Mouse (Mus musculus) neural tube, embryonic 14.5 days (tissue): ENCODE results near the gene Slc16a7. TPM values are rescaled to one million over a fixed set of nuclear protein-coding genes. Genes with fewer than 3 reads are reported as not detected.

ENCODE experiments used
- ATAC-seq: fragments of 200-750 bp; cut with Nextera tagmentation; 2 replicates; pipeline ENCODE4 v1.8.0; 2017; ENCODE audit warnings: low read depth, mild to moderate bottlenecking, moderate TSS enrichment, moderate library complexity
- H3K27ac ChIP-seq: fragments of 300-500 bp; sonication (generic); 2 replicates; pipeline ENCODE4 v1.5.1; 2014; ENCODE audit warnings: low read depth, mild to moderate bottlenecking, control low read depth, low read length, moderate library complexity, mixed read lengths
- H3K27me3 ChIP-seq: fragments of 300-500 bp; sonication (generic); 2 replicates; pipeline ENCODE4 v1.6.1; 2014; ENCODE audit warnings: low read length; ENCODE audit not compliant: control insufficient read depth, insufficient read depth
- H3K36me3 ChIP-seq: fragments of 300-500 bp; sonication (generic); 2 replicates; pipeline ENCODE4 v1.6.1; 2014; ENCODE audit warnings: low read length, mixed read lengths; ENCODE audit not compliant: control insufficient read depth, insufficient read depth
- H3K4me1 ChIP-seq: fragments of 300-500 bp; sonication (generic); 2 replicates; pipeline ENCODE4 v1.6.1; 2014; ENCODE audit warnings: low read length; ENCODE audit not compliant: control insufficient read depth, insufficient read depth
- H3K4me2 ChIP-seq: fragments of 300-500 bp; sonication (generic); 2 replicates; pipeline ENCODE4 v1.6.1; 2014; ENCODE audit warnings: mild to moderate bottlenecking, low read depth, low read length, control low read depth
- H3K4me3 ChIP-seq: fragments of 300-500 bp; sonication (generic); 2 replicates; pipeline ENCODE4 v1.5.1; 2014; ENCODE audit warnings: low read depth, low read length, control low read depth, mixed read lengths
- H3K9ac ChIP-seq: fragments of 300-500 bp; sonication (generic); replicated peaks from 2 replicates; pipeline ENCODE4 v1.6.1; 2014; ENCODE audit warnings: low read depth, mild to moderate bottlenecking, control low read depth, low read length, mixed read lengths
- H3K9me3 ChIP-seq: fragments of 300-500 bp; sonication (generic); 2 replicates; pipeline ENCODE4 v1.6.1; 2016; ENCODE audit warnings: low read length; ENCODE audit not compliant: control insufficient read depth
- WGBS: fragments of 180-500 bp; shearing (Covaris S2); extraction: QIAGEN DNeasy Blood & Tissue Kit; methylation state at CpG from one replicate; pipeline ENCODE4 v1.1.7; 2014; 5-methylcytosine and 5-hydroxymethylcytosine counted together
- polyA plus RNA-seq: library from polyadenylated mRNA; unstranded; fragments of >200 nt; fragmentation: Nextera tagmentation; extraction: Ambion mirVana; gene quantifications from 2 replicates; pipeline ENCODE4 v1.2.1, GENCODE M21; 2014

Slc16a7 gene
- polyA plus RNA-seq, 1 experiment from 2014 or later = 9.5 TPM

DNA sequence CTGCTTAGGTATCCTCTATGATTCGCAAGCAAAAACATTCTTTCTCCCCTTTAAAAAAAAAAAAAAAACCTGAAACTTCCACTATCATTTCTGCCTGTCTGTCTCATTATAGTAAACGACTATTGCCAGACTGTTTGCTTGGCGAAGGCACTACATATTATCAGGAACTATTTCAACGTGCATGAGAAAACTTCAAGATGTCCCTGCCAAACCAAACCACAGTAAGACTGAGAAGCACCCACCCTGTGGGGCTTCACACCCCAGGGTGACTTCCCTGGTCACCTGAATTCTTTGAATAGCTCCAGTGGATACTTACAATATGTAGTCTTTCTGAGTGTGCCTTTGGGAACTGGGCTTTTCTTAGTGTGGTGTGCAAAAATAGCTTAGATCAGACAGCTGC is 122.9 kb downstream of the Slc16a7 start:
- Histone ChIP-seq H3K27ac (no peak overlapping the region), H3K4me2 (no peak overlapping the region), H3K27me3 (no peaks in the 10 kb centered on the region), H3K4me3 (no peak overlapping the region), H3K4me1 (no peaks in the 10 kb centered on the region), H3K36me3 (no peaks in the 10 kb centered on the region), H3K9me3 (no peaks in the 10 kb centered on the region), H3K9ac (no peak overlapping the region)
- WGBS = 70% methylated on average over 4 of the region's 4 CpGs
- ATAC-seq = no peak

GRCm38 (mm10) chr10:125265901-125266300 is 123.4 kb downstream of the Slc16a7 start:
- WGBS = 22% methylated on average over 9 of the region's 9 CpGs

DNA sequence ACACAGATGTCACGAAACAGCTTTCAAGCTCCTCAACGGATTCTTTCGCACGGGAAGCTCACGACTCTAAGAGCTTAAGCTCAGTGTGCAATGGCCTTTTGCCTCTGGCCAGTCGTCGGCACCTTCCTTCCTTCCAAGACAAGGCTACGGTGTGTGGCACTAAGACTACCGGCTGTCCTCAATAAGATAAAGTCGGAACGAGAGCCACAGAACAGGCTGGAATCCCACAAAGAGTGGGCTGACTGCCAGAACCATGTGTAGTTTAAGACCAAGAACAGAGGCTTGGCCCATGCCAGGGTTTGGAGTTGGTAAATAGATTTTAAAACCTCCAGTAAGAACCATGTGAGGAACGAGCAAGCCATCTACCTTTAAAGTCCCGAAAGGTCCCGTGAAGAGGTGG is 123.8 kb downstream of the Slc16a7 start:
- WGBS = 85% methylated on average over 14 of the region's 14 CpGs

More at GRCm38 (mm10) chr10:125265901-125266300, 123.4 kb downstream of the Slc16a7 start:
- Histone ChIP-seq H3K36me3 (no peaks in the 10 kb centered on the region), H3K4me3 (no peak overlapping the region), H3K27ac (no peak overlapping the region), H3K9me3 (no peaks in the 10 kb centered on the region), H3K9ac (no peak overlapping the region), H3K27me3 (no peaks in the 10 kb centered on the region), H3K4me2 (no peak overlapping the region), H3K4me1 (no peaks in the 10 kb centered on the region)
- no peak for ATAC-seq

DNA sequence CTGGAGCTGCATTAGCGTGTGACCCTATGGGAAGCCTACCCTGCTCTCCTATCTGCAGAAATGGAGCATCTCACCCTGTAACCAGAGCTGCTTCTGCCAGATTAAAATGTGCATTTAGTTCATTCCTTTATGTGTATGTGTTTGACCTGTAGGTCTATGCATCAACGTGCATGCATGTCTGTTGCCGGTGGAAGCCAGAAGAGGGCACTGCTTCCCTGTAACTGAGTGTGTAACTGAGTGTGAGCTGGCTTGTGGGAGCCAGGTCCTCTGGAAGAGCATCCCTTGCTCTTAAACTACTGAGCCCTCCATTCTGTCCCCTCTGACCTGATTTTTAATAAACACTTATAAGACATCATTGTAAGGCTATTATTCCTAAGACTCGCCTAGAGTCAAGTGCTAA is 124.3 kb downstream of the Slc16a7 start:
- H3K4me1 ChIP-seq = no peaks in the 10 kb centered on the region
- peak; percentile 51; the same call in 1 of the 2 replicates for ATAC-seq
- no peaks in the 10 kb centered on the region for H3K27me3 ChIP-seq
- H3K36me3 ChIP-seq = no peaks in the 10 kb centered on the region
- H3K27ac ChIP-seq = no peak overlapping the region
- no peak overlapping the region for H3K4me2 ChIP-seq
- H3K9me3 ChIP-seq = no peaks in the 10 kb centered on the region
- no peak overlapping the region for H3K4me3 ChIP-seq
- H3K9ac ChIP-seq = no peak overlapping the region
- 72% methylated on average over 4 of the region's 4 CpGs for WGBS

More for the DNA sequence above, 123.8 kb downstream of the Slc16a7 start:
- H3K4me1 ChIP-seq = no peaks in the 10 kb centered on the region
- H3K9me3 ChIP-seq = no peaks in the 10 kb centered on the region
- H3K27ac ChIP-seq = no peak overlapping the region
- H3K9ac ChIP-seq = no peak overlapping the region
- no peak overlapping the region for H3K4me2 ChIP-seq
- H3K27me3 ChIP-seq = no peaks in the 10 kb centered on the region
- ATAC-seq = no peak
- H3K4me3 ChIP-seq = no peak overlapping the region
- no peaks in the 10 kb centered on the region for H3K36me3 ChIP-seq

- Histone ChIP-seq H3K9ac (no peak overlapping the region), H3K27me3 (no peaks in the 10 kb centered on the region), H3K27ac (no peak overlapping the region), H3K4me3 (no peak overlapping the region), H3K4me2 (no peak overlapping the region), H3K9me3 (no peaks in the 10 kb centered on the region), H3K4me1 (no peaks in the 10 kb centered on the region), H3K36me3 (no peaks in the 10 kb centered on the region)
- ATAC-seq = no peak
- WGBS = 94% methylated on average over 4 of the region's 4 CpGs
Observed at GRCm38 (mm10) chr10:125255904-125256303, 133.4 kb downstream of the Slc16a7 start.

DNA sequence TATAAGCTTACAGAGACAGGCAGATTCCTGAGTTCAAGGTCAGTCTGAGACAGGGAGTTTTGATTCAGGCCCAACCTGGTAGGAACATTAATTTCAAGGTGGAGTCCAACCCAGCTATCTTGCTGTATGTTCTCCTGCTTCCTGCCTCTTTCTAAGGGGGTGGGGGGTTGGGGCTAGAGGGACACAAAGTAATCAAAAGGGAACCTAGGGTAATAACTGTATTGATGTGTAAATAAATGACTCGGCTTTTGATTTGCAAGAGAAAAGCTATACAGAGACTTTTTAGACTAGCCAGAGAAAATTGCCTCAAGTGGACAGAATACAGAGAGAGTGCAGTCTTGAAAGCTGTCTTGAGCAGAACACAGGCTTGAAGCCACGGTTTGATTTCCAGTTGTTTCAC is 174.7 kb downstream of the Slc16a7 start:
- H3K27ac ChIP-seq = no peak overlapping the region
- 35% methylated on average over 2 of the region's 2 CpGs for WGBS
- no peaks in the 10 kb centered on the region for H3K4me1 ChIP-seq
- ATAC-seq = no peak
- H3K4me3 ChIP-seq = no peak overlapping the region
- H3K36me3 ChIP-seq = no peaks in the 10 kb centered on the region
- no peaks in the 10 kb centered on the region for H3K9me3 ChIP-seq
- no peaks in the 10 kb centered on the region for H3K27me3 ChIP-seq
- no peak overlapping the region for H3K4me2 ChIP-seq
- H3K9ac ChIP-seq = no peak overlapping the region

GRCm38 (mm10) chr10:125213805-125214204 is 175.5 kb downstream of the Slc16a7 start:
- WGBS = 94% methylated on average over 3 of the region's 3 CpGs
- Histone ChIP-seq H3K27ac (no peak overlapping the region), H3K4me2 (no peak overlapping the region), H3K9me3 (no peaks in the 10 kb centered on the region), H3K27me3 (no peaks in the 10 kb centered on the region), H3K4me3 (no peak overlapping the region), H3K4me1 (no peaks in the 10 kb centered on the region), H3K9ac (no peak overlapping the region), H3K36me3 (no peaks in the 10 kb centered on the region)
- ATAC-seq = no peak

DNA sequence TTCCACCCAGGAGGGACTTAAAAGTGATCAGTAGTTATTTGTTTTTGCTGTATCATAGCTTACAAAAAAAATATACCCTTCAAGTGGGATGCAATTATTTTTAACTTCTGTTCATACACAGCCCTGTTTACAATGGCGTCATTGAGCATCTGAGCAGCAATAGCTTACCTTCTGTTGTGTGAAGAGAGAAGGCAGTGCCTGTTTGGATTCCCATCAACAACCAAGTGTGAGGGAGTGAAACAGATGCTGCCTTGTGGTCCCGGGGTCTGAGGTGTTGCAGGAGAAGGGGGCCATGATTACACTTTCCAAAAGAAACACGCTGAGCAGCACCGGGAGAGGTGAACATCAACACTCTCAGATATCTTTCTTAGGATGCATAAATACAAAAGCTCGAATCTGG is 201.7 kb downstream of the Slc16a7 start:
- 85% methylated on average over 5 of the region's 5 CpGs for WGBS
- H3K4me1 ChIP-seq = no peaks in the 10 kb centered on the region
- no peak for ATAC-seq

DNA sequence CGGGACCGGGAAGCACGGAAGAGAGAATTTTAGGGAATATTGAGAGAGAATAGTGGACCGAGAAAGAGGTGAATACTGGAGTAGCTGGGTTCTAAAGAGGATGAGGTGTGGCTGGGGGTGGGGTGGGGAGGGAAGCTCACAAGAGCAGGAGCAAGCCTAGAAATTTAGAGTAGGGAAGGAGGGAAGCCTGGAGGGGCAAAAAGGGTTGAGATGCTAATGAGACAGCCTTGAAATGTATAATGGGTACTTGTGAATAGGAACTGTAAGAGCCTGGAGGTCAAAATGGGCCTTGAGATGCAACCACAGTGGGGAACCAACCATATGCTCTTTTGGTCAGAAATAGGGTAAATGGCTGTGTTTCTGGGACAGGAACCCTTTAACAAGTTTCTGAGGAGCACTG is 203.9 kb downstream of the Slc16a7 start:
- Histone ChIP-seq H3K36me3 (no peaks in the 10 kb centered on the region), H3K9ac (no peak overlapping the region), H3K4me2 (no peak overlapping the region), H3K4me1 (no peaks in the 10 kb centered on the region), H3K9me3 (no peaks in the 10 kb centered on the region), H3K4me3 (no peak overlapping the region), H3K27me3 (no peaks in the 10 kb centered on the region), H3K27ac (no peak overlapping the region)
- no peak for ATAC-seq
- 90% methylated on average over 4 of the region's 4 CpGs for WGBS

More for the DNA sequence above, 201.7 kb downstream of the Slc16a7 start:
- Histone ChIP-seq H3K9ac (no peak overlapping the region), H3K27me3 (no peaks in the 10 kb centered on the region), H3K4me2 (no peak overlapping the region), H3K27ac (no peak overlapping the region), H3K36me3 (no peaks in the 10 kb centered on the region), H3K4me3 (no peak overlapping the region), H3K9me3 (no peaks in the 10 kb centered on the region)

DNA sequence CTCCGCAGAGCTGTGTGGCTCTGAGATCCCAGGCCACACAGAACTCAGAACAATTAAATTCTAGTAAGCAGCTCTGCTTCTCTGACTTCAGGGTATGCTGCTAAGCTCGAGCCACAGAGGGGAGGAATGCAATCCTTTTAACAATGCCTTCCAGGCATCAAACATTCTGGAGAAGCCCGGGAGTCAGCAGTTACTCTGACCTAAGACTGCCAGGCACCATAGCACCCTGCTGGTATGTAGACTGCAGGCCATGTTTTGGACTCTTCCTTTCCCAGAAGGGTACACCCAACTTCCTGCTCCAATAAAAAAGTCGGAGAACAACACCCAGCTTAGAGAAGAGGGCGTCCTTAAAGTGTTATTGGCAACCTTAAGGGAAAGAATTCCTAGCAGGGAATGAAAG is 205.1 kb downstream of the Slc16a7 start:
- Histone ChIP-seq H3K4me2 (no peak overlapping the region), H3K4me1 (no peaks in the 10 kb centered on the region), H3K27ac (no peak overlapping the region), H3K4me3 (no peak overlapping the region), H3K27me3 (no peaks in the 10 kb centered on the region), H3K9ac (no peak overlapping the region), H3K36me3 (no peaks in the 10 kb centered on the region), H3K9me3 (no peaks in the 10 kb centered on the region)
- no peak for ATAC-seq
- WGBS = 32% methylated on average over 5 of the region's 5 CpGs
